In genomic region chr13:46310790-46311189, GRCm38 (mm10) we compare ENCODE assay signal across 9 mouse cellular contexts. TPM values are rescaled to one million over a fixed set of nuclear protein-coding genes. Genes with fewer than 3 reads are reported as not detected.
DNase-seq lines count a peak whose midpoint lies in the region; ATAC-seq and TF ChIP-seq lines count a peak whose summit lies in the region.
"Had no signal": no experiment of that assay in that cellular context is flagged by ENCODE, and none has a peak within 500 bp of the region (broad histone marks: within the 10 kb centered on the region; RNA-seq: fewer than 3 reads in every experiment).

No protein-coding gene starts in this region.

- H3K4me3 ChIP-seq in forebrain, postnatal 0 days (ENCODE audit: low read depth, low read length) = no peak overlapping the region
- H3K4me3 ChIP-seq in forebrain, embryonic 12.5 days (replicated peaks) = no peak overlapping the region
- no peak overlapping the region for H3K4me3 ChIP-seq in E14TG2a.4 (replicated peaks; ENCODE audit: low read length)
- H3K4me3 ChIP-seq in cerebellum, adult 2 months (replicated peaks; ENCODE audit: insufficient read depth, low read depth, low read length) = no peak overlapping the region
- no peak overlapping the region for H3K4me3 ChIP-seq in stomach, postnatal 0 days (ENCODE audit: low read depth, low read length)
- H3K4me3 ChIP-seq: liver, embryonic 15.5 days had no signal

- TF ChIP-seq POLR2A in cerebellum, adult 2 months (IDR thresholded peaks at IDR 0.05; ENCODE audit: borderline replicate concordance, insufficient read depth, low read length) = no peak

- peak; percentile 60; the same call in 1 of the 2 replicates for ATAC-seq in forebrain, postnatal 0 days
- no peak for ATAC-seq in forebrain, embryonic 12.5 days (ENCODE audit: low FRiP score)
- peak; percentile 81 for ATAC-seq in megakaryocyte progenitor cell, adult 5-6 weeks (replicated peaks; ENCODE audit: poor library complexity)
- no peak for ATAC-seq in stomach, postnatal 0 days (ENCODE audit: low FRiP score, low TSS enrichment)

- no peaks in the 10 kb centered on the region for H3K27me3 ChIP-seq in forebrain, postnatal 0 days (ENCODE audit: insufficient read depth, low read length)
- no peaks in the 10 kb centered on the region; the same call in 1 of the 2 replicates for H3K27me3 ChIP-seq in forebrain, embryonic 12.5 days
- H3K27me3 ChIP-seq in E14TG2a.4 (ENCODE audit: insufficient read depth, low read length) = no peaks in the 10 kb centered on the region; the same call in 1 of the 2 replicates
- no peaks in the 10 kb centered on the region; the same call in 1 of the 2 replicates for H3K27me3 ChIP-seq in cerebellum, adult 2 months (ENCODE audit: control insufficient read depth, insufficient read depth, low read length)
- H3K27me3 ChIP-seq in stomach, postnatal 0 days (ENCODE audit: control insufficient read depth, insufficient read depth, low read length) = no peaks in the 10 kb centered on the region
- H3K27me3 ChIP-seq: liver, embryonic 15.5 days had no signal

- no peak overlapping the region for H3K27ac ChIP-seq in forebrain, postnatal 0 days (ENCODE audit: low read depth, low read length)
- no peak overlapping the region for H3K27ac ChIP-seq in forebrain, embryonic 12.5 days
- no peak overlapping the region for H3K27ac ChIP-seq in cerebellum, adult 2 months (ENCODE audit: insufficient read depth, low read length)
- no peak overlapping the region for H3K27ac ChIP-seq in stomach, postnatal 0 days (replicated peaks)
- H3K27ac ChIP-seq: liver, embryonic 15.5 days had no signal

- no peaks in the 10 kb centered on the region for H3K36me3 ChIP-seq in forebrain, postnatal 0 days (ENCODE audit: insufficient read depth)
- H3K36me3 ChIP-seq in forebrain, embryonic 12.5 days (replicated peaks) = no peaks in the 10 kb centered on the region
- no peaks in the 10 kb centered on the region for H3K36me3 ChIP-seq in E14TG2a.4 (ENCODE audit: insufficient read depth, low read length)
- H3K36me3 ChIP-seq in stomach, postnatal 0 days (ENCODE audit: control insufficient read depth, insufficient read depth, low read length) = no peaks in the 10 kb centered on the region
- H3K36me3 ChIP-seq: liver, embryonic 15.5 days had no signal

- no peak for TF ChIP-seq EP300 in stomach, postnatal 0 days (optimal IDR thresholded peaks at IDR 0.05)

- intact Hi-C loops in gastrocnemius, postnatal 14 days (cut with DNase I; ENCODE audit: low total_unique reads) = loop anchor here (5.0 kb wide), 2 partner anchors 352 to 487 kb away; no protein-coding TSS in a partner anchor

- H3K4me1 ChIP-seq in forebrain, postnatal 0 days (ENCODE audit: insufficient read depth) = no peaks in the 10 kb centered on the region
- H3K4me1 ChIP-seq in forebrain, embryonic 12.5 days = no peaks in the 10 kb centered on the region
- peaks cover 12% of the 10 kb centered on the region for H3K4me1 ChIP-seq in E14TG2a.4 (replicated peaks; ENCODE audit: low read depth, low read length)
- no peaks in the 10 kb centered on the region; the same call in 1 of the 2 replicates for H3K4me1 ChIP-seq in cerebellum, adult 2 months (ENCODE audit: control insufficient read depth, insufficient read depth, low read length)
- H3K4me1 ChIP-seq in stomach, postnatal 0 days (replicated peaks; ENCODE audit: control insufficient read depth, insufficient read depth) = no peaks in the 10 kb centered on the region
- H3K4me1 ChIP-seq: liver, embryonic 15.5 days had no signal

- no peaks in the 10 kb centered on the region for H3K9me3 ChIP-seq in forebrain, postnatal 0 days (ENCODE audit: low read length)
- no peaks in the 10 kb centered on the region for H3K9me3 ChIP-seq in forebrain, embryonic 12.5 days
- H3K9me3 ChIP-seq in E14TG2a.4 (ENCODE audit: low read length) = peaks cover under 1% of the 10 kb centered on the region; the same call in 1 of the 2 replicates
- no peaks in the 10 kb centered on the region for H3K9me3 ChIP-seq in stomach, postnatal 0 days (ENCODE audit: control insufficient read depth, low read length)
- H3K9me3 ChIP-seq: liver, embryonic 15.5 days had no signal

- peak; percentile 91 for TF ChIP-seq CTCF in forebrain, postnatal 0 days (IDR thresholded peaks at IDR 0.05; ENCODE audit: low read depth)
- TF ChIP-seq CTCF in E14TG2a.4 (conservative IDR thresholded peaks at IDR 0.05; ENCODE audit: low read length) = peak; percentile 41
- TF ChIP-seq CTCF in cerebellum, adult 2 months (IDR thresholded peaks at IDR 0.05; ENCODE audit: borderline replicate concordance, insufficient read depth, low read depth, low read length) = peak; percentile 70
- TF ChIP-seq CTCF in stomach, postnatal 0 days (IDR thresholded peaks at IDR 0.05; ENCODE audit: low read depth) = peak; percentile 89

- WGBS in forebrain, postnatal 0 days = 41% methylated on average over 10 of the region's 10 CpGs
- WGBS in forebrain, embryonic 12.5 days = 60% methylated on average over 10 of the region's 10 CpGs
- 36% methylated on average over 10 of the region's 10 CpGs for WGBS in cerebellum, adult 2 months
- 44% methylated on average over 10 of the region's 10 CpGs for WGBS in stomach, postnatal 0 days

- no peak overlapping the region for H3K4me2 ChIP-seq in forebrain, postnatal 0 days (ENCODE audit: low read depth)
- no peak overlapping the region for H3K4me2 ChIP-seq in forebrain, embryonic 12.5 days
- H3K4me2 ChIP-seq in stomach, postnatal 0 days (replicated peaks; ENCODE audit: low read depth) = no peak overlapping the region
- H3K4me2 ChIP-seq: liver, embryonic 15.5 days had no signal

- peak; percentile 89 for DNase-seq in forebrain, postnatal 0 days
- peak; percentile 61 to 62 for DNase-seq in cerebellum, adult 2 months
- peak; percentile 28 for DNase-seq in gastrocnemius, postnatal 14 days
- peak; percentile 70 to 76 for DNase-seq in layer of hippocampus, postnatal 10 days (ENCODE audit: low spot score in 2 of 2)
- DNase-seq in stomach, postnatal 0 days (ENCODE audit: low spot score) = peak; percentile 31

- H3K9ac ChIP-seq in forebrain, postnatal 0 days = no peak overlapping the region
- no peak overlapping the region for H3K9ac ChIP-seq in forebrain, embryonic 12.5 days
- no peak overlapping the region for H3K9ac ChIP-seq in stomach, postnatal 0 days (ENCODE audit: low read length)
- H3K9ac ChIP-seq: liver, embryonic 15.5 days had no signal

RNA-seq across cellular contexts. Expression of gene Stmnd1, which starts 37.3 kb away (rescaled TPM):
- not detected in 2 replicates for total RNA-seq in forebrain, postnatal 0 days (2014; rRNA removed)
- 0.28 TPM in 1 of 2 replicates, not detected in the other for polyA plus RNA-seq in forebrain, postnatal 0 days (2015; fragmentation: Nextera tagmentation; extraction: Ambion mirVana)
- polyA plus RNA-seq in forebrain, embryonic 12.5 days (2016; fragmentation: Nextera tagmentation; extraction: Ambion mirVana) = not detected in 2 replicates
- 0.14 and 0.15 TPM in 2 replicates for polyA plus RNA-seq in cerebellum, adult 2 months (2012; rRNA removed)
- under 1 TPM; 0.70 to 0.71 TPM for total RNA-seq in gastrocnemius, postnatal 14 days (2021)
- total RNA-seq in layer of hippocampus, postnatal 10 days (2021) = under 1 TPM in 1 of 2 experiments, not detected in 1; 0.34 TPM
- not detected in 2 replicates for total RNA-seq in megakaryocyte progenitor cell, adult 5-6 weeks (2015)
- total RNA-seq in megakaryocyte progenitor cell, adult 5-6 weeks (2017) = not detected in 2 replicates
- polyA plus RNA-seq in stomach, postnatal 0 days (2015; fragmentation: Nextera tagmentation; extraction: Ambion mirVana) = 0.45 and 0.51 TPM in 2 replicates
- polyA plus RNA-seq: liver, embryonic 15.5 days had no signal

Comparison
In these comparisons a context has a peak if more than half of its experiments do, and no peak if none do; other contexts are left out.
1. ATAC-seq: peak in forebrain, postnatal 0 days (single experiment) and megakaryocyte progenitor cell, adult 5-6 weeks (single experiment); none in forebrain, embryonic 12.5 days (single experiment) and stomach, postnatal 0 days (single experiment).
2. DNase-seq: peak in every context shown above with its lines; median percentile 89 in forebrain, postnatal 0 days; 73 in layer of hippocampus, postnatal 10 days; 62 in cerebellum, adult 2 months; 31 in stomach, postnatal 0 days; 28 in gastrocnemius, postnatal 14 days.
3. CTCF ChIP-seq: peak in every context shown above with its lines; median percentile 91 in forebrain, postnatal 0 days; 89 in stomach, postnatal 0 days; 70 in cerebellum, adult 2 months; 41 in E14TG2a.4.